Mouse (Mus musculus): ENCODE data around the gene Btn2a2.

- no peak for TF ChIP-seq CTCF (IDR thresholded peaks at IDR 0.05; ENCODE audit: low read depth)
- no peak for TF ChIP-seq EP300 (IDR thresholded peaks at IDR 0.05; ENCODE audit: low read depth)
Observed at GRCm38 (mm10) chr13:23464841-23465366, 23.8 kb downstream of the Btn2a2 start.

Measured in liver, embryonic 14.5 days (tissue).